Mouse (Mus musculus) liver, embryonic 13.5 days (tissue): Measurements from ENCODE around the gene Lca5l. TPM values are rescaled to one million over a fixed set of nuclear protein-coding genes. Genes with fewer than 3 reads are reported as not detected.
A peak's percentile ranks its signal among the peaks of the same experiment; 100 is the strongest.

Experiments used
- ATAC-seq: fragments of 200-750 bp; cut with Nextera tagmentation; 2 replicates; pipeline ENCODE4 v1.8.0; 2017; ENCODE audit warnings: low read depth, mild to moderate bottlenecking, moderate number of reproducible peaks, moderate library complexity
- DNase-seq: peaks from one replicate; pipeline ENCODE4 v3.0.0; 2022
- H3K27ac ChIP-seq: fragments of 300-500 bp; sonication (generic); 2 replicates; pipeline ENCODE4 v1.5.1; 2015; ENCODE audit warnings: moderate library complexity, mild to moderate bottlenecking, inconsistent platforms
- H3K27me3 ChIP-seq: fragments of 300-500 bp; sonication (generic); 2 replicates; pipeline ENCODE4 v1.6.1; 2015; ENCODE audit warnings: mild to moderate bottlenecking, inconsistent platforms
- H3K36me3 ChIP-seq: fragments of 300-500 bp; sonication (generic); 2 replicates; pipeline ENCODE4 v1.6.1; 2015; ENCODE audit warnings: mild to moderate bottlenecking, inconsistent platforms
- H3K4me1 ChIP-seq: fragments of 300-500 bp; sonication (generic); replicated peaks from 2 replicates; pipeline ENCODE4 v1.6.1; 2015; ENCODE audit warnings: inconsistent platforms
- H3K4me2 ChIP-seq: fragments of 300-500 bp; sonication (generic); 2 replicates; pipeline ENCODE4 v1.6.1; 2015; ENCODE audit warnings: inconsistent platforms, mild to moderate bottlenecking, moderate library complexity
- H3K4me3 ChIP-seq: fragments of 300-500 bp; sonication (generic); replicated peaks from 2 replicates; pipeline ENCODE4 v1.5.1; 2015; ENCODE audit warnings: mild to moderate bottlenecking, inconsistent platforms
- H3K9ac ChIP-seq: fragments of 300-500 bp; sonication (generic); 2 replicates; pipeline ENCODE4 v1.6.1; 2015; ENCODE audit warnings: mild to moderate bottlenecking, inconsistent platforms
- H3K9me3 ChIP-seq: fragments of 300-500 bp; sonication (generic); replicated peaks from 2 replicates; pipeline ENCODE4 v1.6.1; 2016; ENCODE audit warnings: inconsistent platforms
- WGBS: fragments of 180-500 bp; shearing (Covaris S2); methylation state at CpG from one replicate; pipeline ENCODE4 v1.1.7; 2015; ENCODE audit not compliant: insufficient replicate concordance; 5-methylcytosine and 5-hydroxymethylcytosine counted together
- polyA plus RNA-seq: library from polyadenylated mRNA; unstranded; fragments of >200 nt; fragmentation: Nextera tagmentation; extraction: Ambion mirVana; gene quantifications from 2 replicates; pipeline ENCODE4 v1.2.1, GENCODE M21; 2015

Gene Lca5l
- polyA plus RNA-seq, 1 experiment from 2014 or later: 0.13 TPM

GRCm38 (mm10) chr16:96213027-96213426 lies 21.0 kb upstream of the Lca5l start:
- Histone ChIP-seq H3K4me1 (no peaks in the 10 kb centered on the region), H3K4me2 (no peak overlapping the region), H3K27ac (no peak overlapping the region), H3K36me3 (no peaks in the 10 kb centered on the region), H3K9ac (no peak overlapping the region), H3K9me3 (no peaks in the 10 kb centered on the region), H3K27me3 (no peaks in the 10 kb centered on the region), H3K4me3 (no peak overlapping the region)
- ATAC-seq (no peak), DNase-seq (no peak)
- 84% methylated on average over 4 of the region's 4 CpGs for whole genome bisulfite sequencing

- 67% methylated on average over 7 of the region's 7 CpGs for WGBS
- Histone ChIP-seq H3K9ac (no peak overlapping the region), H3K36me3 (no peaks in the 10 kb centered on the region), H3K27ac (no peak overlapping the region), H3K4me1 (no peaks in the 10 kb centered on the region), H3K9me3 (no peaks in the 10 kb centered on the region), H3K4me2 (no peak overlapping the region), H3K4me3 (no peak overlapping the region), H3K27me3 (no peaks in the 10 kb centered on the region)
- DNase-seq (no peak), ATAC-seq (no peak)
Measured at GRCm38 (mm10) chr16:96210856-96211255, 18.8 kb upstream of the Lca5l start.

GRCm38 (mm10) chr16:96209789-96210188 lies 17.7 kb upstream of the Lca5l start:
- Histone ChIP-seq H3K36me3 (no peaks in the 10 kb centered on the region), H3K9me3 (no peaks in the 10 kb centered on the region), H3K4me3 (no peak overlapping the region), H3K4me2 (no peak overlapping the region), H3K27me3 (no peaks in the 10 kb centered on the region), H3K4me1 (no peaks in the 10 kb centered on the region), H3K27ac (no peak overlapping the region), H3K9ac (no peak overlapping the region)
- DNase-seq: no peak
- ATAC-seq: no peak
- 67% methylated on average over 10 of the region's 10 CpGs for WGBS

- no peak overlapping the region for H3K27ac ChIP-seq
- DNase-seq (no peak), ATAC-seq (no peak)
- WGBS: 58% methylated on average over 11 of the region's 11 CpGs
- peaks cover 10% of the 10 kb centered on the region; the same call in 1 of the 2 replicates for H3K27me3 ChIP-seq
- no peak overlapping the region for H3K4me3 ChIP-seq
- H3K4me1 ChIP-seq: no peaks in the 10 kb centered on the region; the same call in 1 of the 2 replicates
- H3K9ac ChIP-seq: no peak overlapping the region
- H3K4me2 ChIP-seq: no peak overlapping the region
- no peaks in the 10 kb centered on the region for H3K36me3 ChIP-seq
- no peaks in the 10 kb centered on the region for H3K9me3 ChIP-seq
Measured at GRCm38 (mm10) chr16:96201485-96202232, 9.6 kb upstream of the Lca5l start.

GRCm38 (mm10) chr16:96200702-96201028 lies 8.6 kb upstream of the Lca5l start:
- no peaks in the 10 kb centered on the region for H3K9me3 ChIP-seq
- H3K36me3 ChIP-seq: no peaks in the 10 kb centered on the region
- ATAC-seq (no peak), DNase-seq (no peak)
- peak overlapping the region; percentile 18; the same call in 1 of the 2 replicates for H3K4me3 ChIP-seq
- no peaks in the 10 kb centered on the region; the same call in 1 of the 2 replicates for H3K4me1 ChIP-seq
- H3K4me2 ChIP-seq: peak overlapping the region; percentile 41
- 49% methylated on average over 9 of the region's 9 CpGs for WGBS
- peaks cover 10% of the 10 kb centered on the region; the same call in 1 of the 2 replicates for H3K27me3 ChIP-seq
- H3K9ac ChIP-seq: no peak overlapping the region
- H3K27ac ChIP-seq: no peak overlapping the region

DNA sequence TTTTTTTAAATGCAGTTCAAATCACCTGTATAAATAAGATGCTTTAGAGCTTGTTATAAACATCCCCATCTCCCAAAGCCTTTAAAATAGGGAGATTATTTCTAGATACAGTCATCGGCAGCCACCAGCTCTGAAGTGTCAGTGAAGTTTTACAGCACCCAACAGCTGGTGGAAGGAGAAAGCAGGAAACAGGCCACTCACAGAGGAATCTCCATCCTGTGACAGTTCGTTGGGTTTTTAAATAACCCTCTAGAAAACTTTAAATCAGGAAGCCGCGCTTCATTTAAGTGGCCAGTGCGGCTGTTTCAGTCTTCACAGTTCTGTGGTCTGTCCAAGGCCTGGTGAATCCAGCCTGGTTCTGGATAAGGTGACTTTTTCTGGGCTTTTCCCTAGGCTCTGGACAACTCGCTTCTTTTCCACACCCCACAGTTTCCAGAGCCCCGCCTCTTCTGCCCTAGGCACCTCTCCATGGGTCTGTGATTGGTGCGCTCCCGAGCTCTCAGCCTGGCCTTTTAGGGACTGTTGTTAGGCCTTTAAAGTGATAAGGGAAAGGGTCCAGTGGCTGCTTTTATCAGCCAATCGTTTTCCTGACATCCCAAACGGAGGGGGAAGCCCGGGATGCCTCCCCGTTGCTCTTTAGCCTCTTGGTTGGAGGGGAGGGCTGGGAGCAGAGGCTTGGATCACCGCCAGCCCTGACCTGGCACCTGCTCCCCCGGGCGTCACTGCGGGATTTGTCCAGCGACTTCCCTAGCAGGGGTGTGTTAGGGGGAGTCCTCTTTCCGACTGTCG lies 8.0 kb upstream of the Lca5l start, which contains the start of gene Sh3bgr:
TSS of gene Sh3bgr (plus strand) at position 538 of the 789 bp plus-strand sequence.
- 14% methylated on average over 20 of the region's 20 CpGs for WGBS
- peak within 1 kb of the TSS; percentile 41 for H3K4me2 ChIP-seq
- H3K4me3 ChIP-seq: peak within 1 kb of the TSS; percentile 18; the same call in 1 of the 2 replicates
- no peak within 1 kb of the TSS for H3K27ac ChIP-seq
- no peak for DNase-seq
- no peaks in the 10 kb centered on the region; the same call in 1 of the 2 replicates for H3K4me1 ChIP-seq
- peak; percentile 64 for ATAC-seq
- no peaks in the 10 kb centered on the region for H3K9me3 ChIP-seq
- no peaks in the 10 kb centered on the region for H3K36me3 ChIP-seq
- H3K27me3 ChIP-seq: peaks cover 10% of the 10 kb centered on the region; the same call in 1 of the 2 replicates
- H3K9ac ChIP-seq: no peak within 1 kb of the TSS

GRCm38 (mm10) chr16:96187619-96188018 lies 4.5 kb downstream of the Lca5l start:
- Histone ChIP-seq H3K36me3 (no peaks in the 10 kb centered on the region), H3K4me2 (no peak overlapping the region), H3K4me3 (no peak overlapping the region), H3K27me3 (peaks cover 26% of the 10 kb centered on the region), H3K4me1 (peaks cover 12% of the 10 kb centered on the region), H3K27ac (no peak overlapping the region), H3K9me3 (no peaks in the 10 kb centered on the region), H3K9ac (no peak overlapping the region)
- DNase-seq (no peak), ATAC-seq (no peak)
- 70% methylated on average over 5 of the region's 5 CpGs for WGBS

DNA sequence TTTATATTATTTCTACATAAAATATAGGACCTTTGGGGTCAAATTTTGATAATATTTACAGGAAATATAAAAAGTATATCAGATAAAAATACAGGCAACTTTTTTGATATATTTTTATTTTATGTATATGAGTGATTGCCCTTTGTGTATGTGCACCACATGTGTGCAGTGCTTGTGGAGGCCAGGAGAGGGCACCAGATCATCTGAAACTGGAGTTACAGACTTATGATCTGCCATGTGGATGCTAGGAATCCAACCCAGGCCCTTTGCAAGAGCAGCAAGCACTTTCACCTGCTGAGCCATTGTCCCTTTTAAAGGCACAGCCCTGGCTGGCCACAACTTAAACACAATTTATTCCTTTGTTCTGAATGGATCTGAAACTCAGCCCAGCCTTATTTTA lies 12.9 kb downstream of the Lca5l start:
- H3K36me3 ChIP-seq: no peaks in the 10 kb centered on the region
- H3K27ac ChIP-seq: no peak overlapping the region
- no peaks in the 10 kb centered on the region for H3K4me1 ChIP-seq
- no peak overlapping the region for H3K4me3 ChIP-seq
- H3K9ac ChIP-seq: no peak overlapping the region
- no peaks in the 10 kb centered on the region for H3K27me3 ChIP-seq
- no peaks in the 10 kb centered on the region; the same call in 1 of the 2 replicates for H3K9me3 ChIP-seq
- ATAC-seq (no peak), DNase-seq (no peak)
- H3K4me2 ChIP-seq: no peak overlapping the region

DNA sequence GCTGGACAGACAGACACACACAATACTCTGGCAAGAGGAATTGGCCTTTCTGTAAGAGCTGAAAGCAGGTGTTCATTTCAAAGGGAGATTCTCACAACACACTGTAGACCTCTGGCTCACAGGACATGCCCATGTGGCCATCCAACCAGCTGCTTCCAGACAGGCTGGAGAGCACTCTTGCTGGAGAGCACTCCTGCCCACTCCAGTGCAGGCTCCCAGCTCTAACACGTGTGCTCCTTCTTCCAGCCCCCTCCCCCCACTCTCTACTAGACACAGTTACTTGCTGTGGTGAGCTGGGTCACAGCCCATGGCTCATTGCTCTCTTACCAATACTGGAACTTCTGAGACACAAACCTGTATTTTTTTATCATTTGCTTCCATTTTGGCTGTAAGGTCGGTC lies 16.7 kb downstream of the Lca5l start:
- H3K27ac ChIP-seq: no peak overlapping the region

GRCm38 (mm10) chr16:96173648-96174047 lies 18.4 kb downstream of the Lca5l start:
- Histone ChIP-seq H3K4me1 (no peaks in the 10 kb centered on the region), H3K36me3 (no peaks in the 10 kb centered on the region), H3K9ac (no peak overlapping the region), H3K4me2 (no peak overlapping the region), H3K27me3 (no peaks in the 10 kb centered on the region), H3K27ac (no peak overlapping the region), H3K4me3 (no peak overlapping the region), H3K9me3 (no peaks in the 10 kb centered on the region)
- DNase-seq (no peak), ATAC-seq (no peak)
- WGBS: 65% methylated on average over 8 of the region's 8 CpGs

More for the DNA sequence above, 16.7 kb downstream of the Lca5l start:
- Histone ChIP-seq H3K36me3 (no peaks in the 10 kb centered on the region), H3K9ac (no peak overlapping the region), H3K4me3 (no peak overlapping the region), H3K9me3 (no peaks in the 10 kb centered on the region; the same call in 1 of the 2 replicates), H3K4me2 (no peak overlapping the region), H3K4me1 (no peaks in the 10 kb centered on the region), H3K27me3 (no peaks in the 10 kb centered on the region)
- WGBS: 41% methylated on average over 2 of the region's 2 CpGs
- no peak for ATAC-seq
- DNase-seq: no peak

DNA sequence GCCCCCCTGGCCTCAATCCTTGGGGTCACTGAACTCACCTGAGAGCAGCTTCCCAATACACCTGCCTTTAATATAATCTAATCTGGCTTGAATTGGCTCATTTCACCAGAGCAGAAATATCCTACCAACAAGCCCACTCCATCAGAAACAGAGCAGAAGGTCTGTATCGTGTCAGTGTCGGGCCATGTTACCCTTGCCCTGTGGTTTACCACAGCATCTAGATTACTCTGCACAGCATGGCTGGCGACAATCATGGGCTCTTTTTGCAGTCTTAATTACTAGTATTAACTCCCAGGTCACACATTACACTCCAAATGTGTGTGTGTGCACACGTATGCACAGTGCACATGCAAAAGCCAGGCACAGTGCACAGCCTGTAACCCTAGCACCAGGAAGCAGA lies 23.2 kb downstream of the Lca5l start:
- H3K27me3 ChIP-seq: no peaks in the 10 kb centered on the region
- H3K9me3 ChIP-seq: no peaks in the 10 kb centered on the region
- H3K4me1 ChIP-seq: no peaks in the 10 kb centered on the region
- ATAC-seq: no peak
- no peak overlapping the region for H3K27ac ChIP-seq
- no peak overlapping the region for H3K4me2 ChIP-seq
- H3K9ac ChIP-seq: no peak overlapping the region
- no peak overlapping the region for H3K4me3 ChIP-seq
- H3K36me3 ChIP-seq: no peaks in the 10 kb centered on the region
- 35% methylated on average over 4 of the region's 4 CpGs for WGBS
- DNase-seq: no peak
